Mouse (Mus musculus) heart, postnatal 10 days (tissue): ENCODE measurements around the gene Tfdp2. TPM values are rescaled to one million over a fixed set of nuclear protein-coding genes. Genes with fewer than 3 reads are reported as not detected.
A peak's percentile ranks its signal among the peaks of the same experiment; 100 is the strongest.
"Not testable (repeated sequence)": the region's sequence is repeated elsewhere in the genome, so short reads cannot be mapped to it uniquely, and the experiment has no call there.

Source experiments
- DNase-seq, 2 experiments: peaks; one replicate each; pipeline ENCODE4 v3.0.0; 2021
- intact Hi-C: fragments of 180-260 bp; cut with DNase I; formaldehyde crosslinking; loops from one replicate; pipeline ENCODE4 v1.15.1; 2025
- total RNA-seq, 2 experiments: library from RNA; stranded (reverse); gene quantifications; 2 replicates each; pipeline ENCODE4 v1.2.3; 2021

Gene Tfdp2
- 10 to 100 TPM; 41.7 to 56.5 TPM for total RNA-seq

GRCm38 (mm10) chr9:96195885-96196622, at the start of gene Tfdp2:
Gene Tfdp2 (plus strand): TSS chr9:96196275.
- intact Hi-C loops, result loop anchor here (5.0 kb wide), 1 partner anchor 79 kb away; the partner anchor contains the start of gene Gk5
- peak; percentile 91 to 93 for DNase-seq

- no peak for DNase-seq
- intact Hi-C loops, result no loop called here
Measured at GRCm38 (mm10) chr9:96152801-96153200, 43.3 kb upstream of the Tfdp2 start.

GRCm38 (mm10) chr9:96158431-96158830, 37.6 kb upstream of the Tfdp2 start:
- intact Hi-C loops, result no loop called here

GRCm38 (mm10) chr9:96159047-96159446, 37.0 kb upstream of the Tfdp2 start:
- no peak for DNase-seq
- intact Hi-C loops, result no loop called here

More at GRCm38 (mm10) chr9:96158431-96158830, 37.6 kb upstream of the Tfdp2 start:
- DNase-seq, result peak; percentile 35 to 37

GRCm38 (mm10) chr9:96160767-96161166, 35.3 kb upstream of the Tfdp2 start:
- peak; percentile 46 to 61 for DNase-seq
- intact Hi-C loops, result no loop called here

- DNase-seq, result no peak
- intact Hi-C loops, result no loop called here
Measured at GRCm38 (mm10) chr9:96162421-96162820, 33.7 kb upstream of the Tfdp2 start.

- DNase-seq, result no peak
Measured at GRCm38 (mm10) chr9:96163443-96163842, 32.6 kb upstream of the Tfdp2 start.

GRCm38 (mm10) chr9:96163983-96164382, 32.1 kb upstream of the Tfdp2 start:
- intact Hi-C loops, DNase-seq: not testable (repeated sequence)

More at GRCm38 (mm10) chr9:96163443-96163842, 32.6 kb upstream of the Tfdp2 start:
- intact Hi-C loops, result no loop called here

- peak; percentile 68 to 83 for DNase-seq
- intact Hi-C loops, result loop anchor here (5.0 kb wide), 1 partner anchor 130 kb away; no protein-coding TSS in a partner anchor
Measured at GRCm38 (mm10) chr9:96167168-96167585, 28.9 kb upstream of the Tfdp2 start.

GRCm38 (mm10) chr9:96170600-96170999, 25.5 kb upstream of the Tfdp2 start:
- no peak for DNase-seq
- intact Hi-C loops, result no loop called here

GRCm38 (mm10) chr9:96184909-96185308, 11.2 kb upstream of the Tfdp2 start:
- DNase-seq, result no peak
- intact Hi-C loops, result no loop called here

GRCm38 (mm10) chr9:96186701-96187100, 9.4 kb upstream of the Tfdp2 start:
- intact Hi-C loops, result no loop called here
- no peak for DNase-seq

- intact Hi-C loops, result loop anchor here (5.0 kb wide), 1 partner anchor 79 kb away; the partner anchor contains the start of gene Gk5
- DNase-seq, result peak; percentile 57 to 64
Measured at GRCm38 (mm10) chr9:96196636-96197181, 634 bp downstream of the Tfdp2 start.

- DNase-seq, result peak; percentile 38 to 46
- intact Hi-C loops, result loop anchor here (5.0 kb wide), 1 partner anchor 81 kb away; the partner anchor contains the start of gene Gk5
Measured at GRCm38 (mm10) chr9:96197806-96198205, 1.7 kb downstream of the Tfdp2 start.

- intact Hi-C loops, result no loop called here
- no peak for DNase-seq
Measured at GRCm38 (mm10) chr9:96203663-96204062, 7.6 kb downstream of the Tfdp2 start.

- intact Hi-C loops, result no loop called here
- no peak for DNase-seq
Measured at GRCm38 (mm10) chr9:96207428-96207827, 11.4 kb downstream of the Tfdp2 start.

- no peak for DNase-seq
- intact Hi-C loops, result no loop called here
Measured at GRCm38 (mm10) chr9:96213036-96213645, 17.1 kb downstream of the Tfdp2 start.

GRCm38 (mm10) chr9:96214171-96214570, 18.1 kb downstream of the Tfdp2 start:
- intact Hi-C loops, result no loop called here
- no peak for DNase-seq

- DNase-seq, result no peak
- intact Hi-C loops, result no loop called here
Measured at GRCm38 (mm10) chr9:96217299-96217698, 21.2 kb downstream of the Tfdp2 start.

- DNase-seq, result no peak
- intact Hi-C loops, result no loop called here
Measured at GRCm38 (mm10) chr9:96217799-96218198, 21.7 kb downstream of the Tfdp2 start.

- DNase-seq, result no peak
- intact Hi-C loops, result no loop called here
Measured at GRCm38 (mm10) chr9:96219114-96219669, 23.1 kb downstream of the Tfdp2 start.
